7 mouse cellular contexts compared by ENCODE assay signal in genomic region chr13:112987532-112987943, GRCm38 (mm10). TPM values are rescaled to one million over a fixed set of nuclear protein-coding genes. Genes with fewer than 3 reads are reported as not detected.
DNase-seq lines count a peak whose midpoint lies in the region; ATAC-seq lines count a peak whose summit lies in the region.

Gene Ccno, plus strand, starts transcription at chr13:112987802.

- no peaks in the 10 kb centered on the region for H3K36me3 ChIP-seq in embryonic facial prominence, embryonic 12.5 days
- no peaks in the 10 kb centered on the region for H3K36me3 ChIP-seq in limb, embryonic 10.5 days
- no peaks in the 10 kb centered on the region for H3K36me3 ChIP-seq in midbrain, embryonic 13.5 days

- peak within 1 kb of the TSS; percentile 48 for H3K9ac ChIP-seq in embryonic facial prominence, embryonic 12.5 days
- peak within 1 kb of the TSS; percentile 24 for H3K9ac ChIP-seq in midbrain, embryonic 13.5 days (replicated peaks)

- peak within 1 kb of the TSS; percentile 50 for H3K4me3 ChIP-seq in embryonic facial prominence, embryonic 12.5 days
- H3K4me3 ChIP-seq in limb, embryonic 10.5 days = peak within 1 kb of the TSS; percentile 57
- H3K4me3 ChIP-seq in midbrain, embryonic 13.5 days (replicated peaks) = peak within 1 kb of the TSS; percentile 45

- peak within 1 kb of the TSS; percentile 96 for H3K4me2 ChIP-seq in embryonic facial prominence, embryonic 12.5 days (replicated peaks)
- H3K4me2 ChIP-seq in midbrain, embryonic 13.5 days (replicated peaks) = peak within 1 kb of the TSS; percentile 79

- H3K9me3 ChIP-seq in embryonic facial prominence, embryonic 12.5 days = no peaks in the 10 kb centered on the region
- no peaks in the 10 kb centered on the region for H3K9me3 ChIP-seq in limb, embryonic 10.5 days (replicated peaks)
- H3K9me3 ChIP-seq in midbrain, embryonic 13.5 days = no peaks in the 10 kb centered on the region

- H3K27me3 ChIP-seq in embryonic facial prominence, embryonic 12.5 days = peaks cover 73% of the 10 kb centered on the region
- H3K27me3 ChIP-seq in limb, embryonic 10.5 days (ENCODE audit: low read depth, poor library complexity, severe bottlenecking) = peaks cover 81% of the 10 kb centered on the region
- H3K27me3 ChIP-seq in midbrain, embryonic 13.5 days = peaks cover 76% of the 10 kb centered on the region

- peaks cover 25% of the 10 kb centered on the region for H3K4me1 ChIP-seq in embryonic facial prominence, embryonic 12.5 days
- peaks cover 62% of the 10 kb centered on the region for H3K4me1 ChIP-seq in limb, embryonic 10.5 days
- peaks cover 43% of the 10 kb centered on the region for H3K4me1 ChIP-seq in midbrain, embryonic 13.5 days (replicated peaks)

- no peak within 1 kb of the TSS for H3K27ac ChIP-seq in embryonic facial prominence, embryonic 12.5 days
- H3K27ac ChIP-seq in limb, embryonic 10.5 days = no peak within 1 kb of the TSS
- no peak within 1 kb of the TSS for H3K27ac ChIP-seq in midbrain, embryonic 13.5 days

- WGBS in embryonic facial prominence, embryonic 12.5 days = under 1% methylated on average over 47 of the region's 47 CpGs
- WGBS in limb, embryonic 10.5 days = under 1% methylated on average over 47 of the region's 47 CpGs
- under 1% methylated on average over 46 of the region's 47 CpGs for WGBS in midbrain, embryonic 13.5 days

- peak; percentile 97 for ATAC-seq in embryonic facial prominence, embryonic 12.5 days (ENCODE audit: insufficient number of reproducible peaks, insufficient read depth, low FRiP score, low TSS enrichment)
- peak; percentile 95 for ATAC-seq in midbrain, embryonic 13.5 days

- DNase-seq in adrenal gland, postnatal 25 days = peak; percentile 97
- peak; percentile 99 for DNase-seq in heart, adult 11 months
- DNase-seq in kidney, adult 18-20 months = peak; percentile 94
- DNase-seq in limb, embryonic 10.5 days (ENCODE audit: low spot score) = peak; percentile 92
- DNase-seq in spleen, adult 12 weeks (ENCODE audit: low spot score) = peak; percentile 72

RNA-seq across cellular contexts. Expression of gene Ccno, which starts in this region (rescaled TPM):
- 0.33 and 0.67 TPM in 2 replicates for total RNA-seq in adrenal gland, postnatal 25 days (2021)
- polyA plus RNA-seq in embryonic facial prominence, embryonic 12.5 days (2016; fragmentation: Nextera tagmentation; extraction: Ambion mirVana) = 0.53 and 0.79 TPM in 2 replicates
- polyA plus RNA-seq in limb, embryonic 10.5 days (2016; fragmentation: Nextera tagmentation; extraction: Ambion mirVana) = 0.20 TPM in 1 of 2 replicates, not detected in the other
- 0.66 and 2.4 TPM in 2 replicates for polyA plus RNA-seq in midbrain, embryonic 13.5 days (2015; fragmentation: Nextera tagmentation; extraction: Ambion mirVana)

Comparison
In these comparisons a context has a peak if more than half of its experiments do, and no peak if none do; other contexts are left out.
1. Peak in DNase-seq in adrenal gland, postnatal 25 days; RNA of the gene not detected or under 1 TPM.
2. Peak in ATAC-seq, H3K4me3 ChIP-seq, H3K9ac ChIP-seq and H3K4me2 ChIP-seq in embryonic facial prominence, embryonic 12.5 days; RNA of the gene not detected or under 1 TPM.
3. Peak in DNase-seq and H3K4me3 ChIP-seq in limb, embryonic 10.5 days; RNA of the gene not detected or under 1 TPM.